7 mouse cellular contexts compared by ENCODE assay signal in the genomic region with DNA sequence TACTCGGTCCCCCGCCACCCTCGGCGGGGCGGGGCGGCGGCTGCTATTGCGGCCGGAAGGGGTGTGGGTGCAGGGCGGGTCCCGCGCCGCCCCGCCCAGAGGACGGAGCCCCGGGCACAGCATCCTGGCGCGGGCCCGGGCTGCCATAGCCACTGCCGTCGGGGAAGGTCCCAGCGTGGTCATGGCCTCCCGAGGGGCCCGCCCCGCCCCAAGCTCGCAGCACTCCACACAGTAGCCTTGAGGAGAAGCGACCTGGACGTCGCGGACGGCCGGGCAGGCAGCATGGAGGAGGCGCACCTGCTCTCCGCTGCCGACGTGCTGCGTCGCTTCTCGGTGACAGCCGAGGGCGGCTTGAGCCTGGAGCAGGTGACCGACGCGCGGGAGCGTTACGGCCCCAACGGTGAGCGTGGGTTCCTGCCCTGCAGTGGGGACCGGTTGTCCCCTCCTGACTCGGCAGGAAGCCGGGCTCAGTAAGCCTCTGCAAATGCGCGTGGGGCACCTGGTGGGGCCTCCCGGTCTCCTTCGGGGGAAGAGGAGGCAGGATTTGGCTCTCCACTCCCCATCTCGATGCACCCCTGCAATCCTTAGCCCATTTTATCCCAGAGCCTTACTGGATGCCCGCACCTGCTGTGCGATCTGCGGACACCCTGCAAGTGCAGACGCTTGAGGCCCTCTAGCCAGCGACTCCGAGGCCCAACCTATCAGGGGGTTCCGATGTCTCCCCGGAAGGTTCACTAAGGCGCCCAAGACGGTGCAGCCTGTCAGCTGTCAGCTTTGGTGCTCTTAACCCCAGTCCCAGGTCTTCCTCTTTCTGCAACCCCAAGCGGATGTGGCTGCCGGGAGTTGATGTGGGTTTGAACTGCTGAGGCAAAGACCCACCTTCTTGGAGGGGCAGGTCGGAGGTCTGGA. TPM values are rescaled to one million over a fixed set of nuclear protein-coding genes. Genes with fewer than 3 reads are reported as not detected.
DNase-seq lines count a peak whose midpoint lies in the region; ATAC-seq and TF ChIP-seq lines count a peak whose summit lies in the region.

A gene (plus strand): TSS at position 98 of the 909 bp plus-strand sequence.

- H3K9me3 ChIP-seq in MEL (replicated peaks; ENCODE audit: insufficient read depth, low read length): no peaks in the 10 kb centered on the region
- no peaks in the 10 kb centered on the region for H3K9me3 ChIP-seq in heart, embryonic 14.5 days (ENCODE audit: control insufficient read depth, low read length)
- H3K9me3 ChIP-seq in limb, embryonic 10.5 days (replicated peaks): no peaks in the 10 kb centered on the region
- no peaks in the 10 kb centered on the region for H3K9me3 ChIP-seq in midbrain, embryonic 11.5 days (ENCODE audit: control insufficient read depth, low read length)
- H3K9me3 ChIP-seq in stomach, embryonic 16.5 days (replicated peaks; ENCODE audit: control insufficient read depth, low read length): no peaks in the 10 kb centered on the region

- TF ChIP-seq EP300 in MEL (IDR thresholded peaks at IDR 0.05; ENCODE audit: low read depth in 1 of 2, low read length in 2 of 2): peak in 1 of 2 experiments; percentile 51; a peak in 2 of 4 replicates

- no peak for TF ChIP-seq RAD21 in MEL (IDR thresholded peaks at IDR 0.05; ENCODE audit: low read depth, low read length)

- TF ChIP-seq CTCF in MEL (IDR thresholded peaks at IDR 0.05 in 2 of 3, conservative IDR thresholded peaks at IDR 0.05 in 1 of 3; ENCODE audit: control insufficient read depth in 1 of 3, insufficient read depth in 1 of 3, low read depth in 2 of 3, low read length in 3 of 3, poor library complexity in 1 of 3, severe bottlenecking in 1 of 3): no peak

- peaks cover 12 to 29% of the 10 kb centered on the region in 2 experiments for H3K4me1 ChIP-seq in MEL (ENCODE audit: control insufficient read depth in 1 of 2, insufficient read depth in 2 of 2, low read length in 2 of 2)
- H3K4me1 ChIP-seq in heart, embryonic 14.5 days (ENCODE audit: control insufficient read depth in 2 of 2, insufficient read depth in 2 of 2, low read length in 2 of 2): peaks cover 23% of the 10 kb centered on the region in 2 experiments
- H3K4me1 ChIP-seq in limb, embryonic 10.5 days: peaks cover 13% of the 10 kb centered on the region
- H3K4me1 ChIP-seq in midbrain, embryonic 11.5 days (ENCODE audit: control insufficient read depth, insufficient read depth, low read length): no peaks in the 10 kb centered on the region
- H3K4me1 ChIP-seq in stomach, embryonic 16.5 days (ENCODE audit: control insufficient read depth, insufficient read depth, low read length): peaks cover 37% of the 10 kb centered on the region

- H3K27ac ChIP-seq in MEL (ENCODE audit: control insufficient read depth, low read depth, low read length): peak within 1 kb of the TSS; percentile 74
- no peak within 1 kb of the TSS for H3K27ac ChIP-seq in heart, embryonic 14.5 days (replicated peaks in 1 of 2; ENCODE audit: control insufficient read depth in 1 of 2, insufficient read depth in 1 of 2, low read depth in 2 of 2, low read length in 2 of 2)
- H3K27ac ChIP-seq in limb, embryonic 10.5 days: no peak within 1 kb of the TSS
- H3K27ac ChIP-seq in midbrain, embryonic 11.5 days (ENCODE audit: low read depth, low read length): no peak within 1 kb of the TSS
- peak within 1 kb of the TSS; percentile 60 for H3K27ac ChIP-seq in stomach, embryonic 16.5 days (ENCODE audit: low read length)

- DNase-seq in MEL (ENCODE audit: low read depth, low spot score): peak; percentile 95
- DNase-seq in limb, embryonic 10.5 days (ENCODE audit: low spot score): peak; percentile 41
- peak; percentile 85 for DNase-seq in midbrain, embryonic 11.5 days (ENCODE audit: low spot score, missing footprints)
- DNase-seq in cerebellum, adult 18-20 months: no peak

- WGBS in heart, embryonic 14.5 days: 5% methylated on average over 60 of the region's 70 CpGs
- 5% methylated on average over 70 of the region's 70 CpGs for WGBS in limb, embryonic 10.5 days
- WGBS in midbrain, embryonic 11.5 days: 5% methylated on average over 70 of the region's 70 CpGs
- 5% methylated on average over 67 of the region's 70 CpGs for WGBS in stomach, embryonic 16.5 days

- H3K4me2 ChIP-seq in heart, embryonic 14.5 days (ENCODE audit: low read length): peak within 1 kb of the TSS; percentile 70
- peak within 1 kb of the TSS; percentile 33 for H3K4me2 ChIP-seq in midbrain, embryonic 11.5 days
- peak within 1 kb of the TSS; percentile 56 for H3K4me2 ChIP-seq in stomach, embryonic 16.5 days (ENCODE audit: low read depth, low read length)

- H3K4me3 ChIP-seq in MEL (ENCODE audit: control insufficient read depth in 1 of 2, insufficient read depth in 1 of 2, low read depth in 2 of 2, low read length in 2 of 2): peak within 1 kb of the TSS; percentile 56 to 69
- peak within 1 kb of the TSS; percentile 39 to 44 for H3K4me3 ChIP-seq in heart, embryonic 14.5 days (ENCODE audit: control insufficient read depth in 1 of 2, insufficient read depth in 1 of 2, low read depth in 1 of 2, low read length in 2 of 2)
- H3K4me3 ChIP-seq in limb, embryonic 10.5 days: peak within 1 kb of the TSS; percentile 51
- peak within 1 kb of the TSS; percentile 22 for H3K4me3 ChIP-seq in midbrain, embryonic 11.5 days (ENCODE audit: low read depth, low read length)
- peak within 1 kb of the TSS; percentile 43 for H3K4me3 ChIP-seq in stomach, embryonic 16.5 days (replicated peaks; ENCODE audit: low read length)

- ATAC-seq in common myeloid progenitor, adult 5-6 weeks (replicated peaks; ENCODE audit: low read depth, poor library complexity, severe bottlenecking): peak; percentile 79
- no peak for ATAC-seq in heart, embryonic 14.5 days (ENCODE audit: insufficient number of reproducible peaks, insufficient read depth, low FRiP score, low read depth)
- no peak for ATAC-seq in midbrain, embryonic 11.5 days (ENCODE audit: low FRiP score)
- 0 out of 2 replicates have a peak, but pooled peaks have one; percentile 27 for ATAC-seq in stomach, embryonic 16.5 days (ENCODE audit: insufficient read depth, low FRiP score)

- H3K79me2 ChIP-seq in MEL (ENCODE audit: control insufficient read depth, insufficient read depth, low read length, poor library complexity): no peaks in the 10 kb centered on the region; the same call in none of the 2 replicates

- H3K27me3 ChIP-seq in MEL (ENCODE audit: control insufficient read depth in 1 of 2, insufficient read depth in 2 of 2, low read length in 2 of 2): no peaks in the 10 kb centered on the region
- H3K27me3 ChIP-seq in heart, embryonic 14.5 days (ENCODE audit: control insufficient read depth, insufficient read depth, low read length): peaks cover 30% of the 10 kb centered on the region
- peaks cover 71% of the 10 kb centered on the region for H3K27me3 ChIP-seq in limb, embryonic 10.5 days (ENCODE audit: low read depth, poor library complexity, severe bottlenecking)
- H3K27me3 ChIP-seq in midbrain, embryonic 11.5 days (ENCODE audit: control insufficient read depth, insufficient read depth, low read length): peaks cover 36% of the 10 kb centered on the region
- 0 out of 2 replicates have a peak, but pooled peaks cover 4% of the 10 kb centered on the region for H3K27me3 ChIP-seq in stomach, embryonic 16.5 days (ENCODE audit: control insufficient read depth, insufficient read depth, low read length)

- H3K36me3 ChIP-seq in MEL (ENCODE audit: control insufficient read depth in 1 of 2, insufficient read depth in 2 of 2, low read length in 2 of 2): peaks cover 0 to 12% of the 10 kb centered on the region in 2 experiments; a peak in 3 of 4 replicates
- H3K36me3 ChIP-seq in heart, embryonic 14.5 days (ENCODE audit: control insufficient read depth, insufficient read depth, low read length): no peaks in the 10 kb centered on the region
- no peaks in the 10 kb centered on the region for H3K36me3 ChIP-seq in limb, embryonic 10.5 days
- H3K36me3 ChIP-seq in midbrain, embryonic 11.5 days (ENCODE audit: control insufficient read depth, insufficient read depth, low read length): no peaks in the 10 kb centered on the region
- no peaks in the 10 kb centered on the region for H3K36me3 ChIP-seq in stomach, embryonic 16.5 days (ENCODE audit: control insufficient read depth, insufficient read depth, low read length)

- peak; percentile 68 to 83 for TF ChIP-seq POLR2A in MEL (IDR thresholded peaks at IDR 0.05; ENCODE audit: control insufficient read depth in 1 of 2, insufficient read depth in 1 of 2, low read depth in 1 of 2, low read length in 2 of 2, poor library complexity in 1 of 2)

- H3K9ac ChIP-seq in MEL (ENCODE audit: control insufficient read depth, low read depth, low read length, poor library complexity, severe bottlenecking): peak within 1 kb of the TSS; percentile 63
- peak within 1 kb of the TSS; percentile 49; the same call in 1 of the 2 replicates for H3K9ac ChIP-seq in heart, embryonic 14.5 days (ENCODE audit: low read length)
- H3K9ac ChIP-seq in midbrain, embryonic 11.5 days (ENCODE audit: low read length): no peak within 1 kb of the TSS
- peak within 1 kb of the TSS; percentile 52 for H3K9ac ChIP-seq in stomach, embryonic 16.5 days (ENCODE audit: low read length)

TF ChIP-seq in MEL, 35 proteins besides CTCF, POLR2A, EP300 and RAD21 (continues in another document):
- TF ChIP-seq ZMIZ1 (IDR thresholded peaks at IDR 0.05; ENCODE audit: low read depth, low read length) (peak; percentile 63; the same call in 1 of the 2 replicates), HCFC1 (IDR thresholded peaks at IDR 0.05; ENCODE audit: low read depth, low read length) (peak; percentile 58), TAL1 (IDR thresholded peaks at IDR 0.05; ENCODE audit: low read length) (peak; percentile 59), MAX (IDR thresholded peaks at IDR 0.05; ENCODE audit: low read length) (peak; percentile 68; the same call in 1 of the 2 replicates), POLR2AphosphoS2 (IDR thresholded peaks at IDR 0.05; ENCODE audit: low read length) (peak; percentile 51), MAFK (IDR thresholded peaks at IDR 0.05; ENCODE audit: borderline replicate concordance, low read depth, low read length) (no peak), ZKSCAN1 (IDR thresholded peaks at IDR 0.05; ENCODE audit: low read depth, low read length) (no peak), ETS1 (IDR thresholded peaks at IDR 0.05; ENCODE audit: low read depth, low read length) (peak; percentile 87), MXI1 (IDR thresholded peaks at IDR 0.05; ENCODE audit: low read depth, low read length) (peak; percentile 68), BHLHE40 (IDR thresholded peaks at IDR 0.05; ENCODE audit: borderline replicate concordance, low read depth, low read length) (no peak)

RNA-seq across cellular contexts. Expression of the gene that starts here (rescaled TPM):
- total RNA-seq in MEL (2012; rRNA removed): 10.7 and 16.4 TPM in 2 replicates
- polyA plus RNA-seq in MEL (2012; ENCODE audit: insufficient read depth in 1 of 2, insufficient read length in 2 of 2, low read depth in 1 of 2, low replicate concordance in 2 of 2, missing spikeins in 1 of 2): 10 to 100 TPM in 1 of 2 experiments, not detected in 1; 49.9 TPM
- total RNA-seq in common myeloid progenitor, adult 5-6 weeks (2017): 42.5 and 60.0 TPM in 2 replicates
- polyA plus RNA-seq in heart, embryonic 14.5 days (2014; fragmentation: Nextera tagmentation; extraction: Ambion mirVana): 2.6 and 2.9 TPM in 2 replicates
- 1.0 and 1.5 TPM in 2 replicates for polyA plus RNA-seq in limb, embryonic 10.5 days (2016; fragmentation: Nextera tagmentation; extraction: Ambion mirVana)
- 0.59 and 0.95 TPM in 2 replicates for polyA plus RNA-seq in midbrain, embryonic 11.5 days (2014; fragmentation: Nextera tagmentation; extraction: Ambion mirVana)
- 23.9 and 28.9 TPM in 2 replicates for polyA plus RNA-seq in stomach, embryonic 16.5 days (2015; fragmentation: Nextera tagmentation; extraction: Ambion mirVana)

Comparison
In these comparisons a context has a peak if more than half of its experiments do, and no peak if none do; other contexts are left out.
1. Peak in DNase-seq, H3K4me3 ChIP-seq and H3K4me2 ChIP-seq in midbrain, embryonic 11.5 days; RNA of the gene not detected or under 1 TPM.
2. DNase-seq: peak in MEL (single experiment) and limb, embryonic 10.5 days (single experiment); none in cerebellum, adult 18-20 months (0 of 2).
3. H3K27ac ChIP-seq: peak in MEL (single experiment) and stomach, embryonic 16.5 days (single experiment); none in heart, embryonic 14.5 days (0 of 2), limb, embryonic 10.5 days (single experiment) and midbrain, embryonic 11.5 days (single experiment).
4. ATAC-seq: peak in common myeloid progenitor, adult 5-6 weeks (single experiment) and stomach, embryonic 16.5 days (single experiment); none in heart, embryonic 14.5 days (single experiment) and midbrain, embryonic 11.5 days (single experiment).
5. Peak in every context shown above with its lines, with median percentiles within 50 percentile points of each other: H3K4me3 ChIP-seq and H3K4me2 ChIP-seq.